Mouse (Mus musculus): Measurements from ENCODE around the gene Sox4.

The Sox4 gene

DNA sequence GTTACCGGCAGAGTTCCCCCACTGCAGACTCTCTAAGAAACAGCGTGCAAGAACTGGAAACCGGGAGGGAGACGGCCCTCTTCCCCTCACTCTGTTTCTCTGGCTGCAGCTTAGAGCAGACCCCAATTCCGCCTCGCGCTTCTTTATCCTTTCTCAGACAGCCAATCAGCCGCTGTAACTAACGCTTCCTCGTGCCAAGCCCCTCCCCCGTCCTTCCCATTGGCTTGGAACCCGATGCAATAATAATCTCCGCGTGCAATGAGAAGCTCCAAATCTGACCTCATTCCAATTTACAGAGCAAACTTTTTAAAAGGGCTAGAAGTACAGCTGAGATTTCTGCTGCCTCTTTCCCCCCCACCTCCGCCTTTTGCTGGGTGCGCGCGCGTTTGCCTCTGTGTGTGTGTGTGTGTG lies at the start of gene Sox4:
Sox4 (minus strand) TSS at position 133 of the 411 bp plus-strand sequence.
- in situ Hi-C loops (cut with MseI, MboI) = loop anchor here (25.0 kb wide), 2 partner anchors 659 to 884 kb away; no protein-coding TSS in a partner anchor

DNA sequence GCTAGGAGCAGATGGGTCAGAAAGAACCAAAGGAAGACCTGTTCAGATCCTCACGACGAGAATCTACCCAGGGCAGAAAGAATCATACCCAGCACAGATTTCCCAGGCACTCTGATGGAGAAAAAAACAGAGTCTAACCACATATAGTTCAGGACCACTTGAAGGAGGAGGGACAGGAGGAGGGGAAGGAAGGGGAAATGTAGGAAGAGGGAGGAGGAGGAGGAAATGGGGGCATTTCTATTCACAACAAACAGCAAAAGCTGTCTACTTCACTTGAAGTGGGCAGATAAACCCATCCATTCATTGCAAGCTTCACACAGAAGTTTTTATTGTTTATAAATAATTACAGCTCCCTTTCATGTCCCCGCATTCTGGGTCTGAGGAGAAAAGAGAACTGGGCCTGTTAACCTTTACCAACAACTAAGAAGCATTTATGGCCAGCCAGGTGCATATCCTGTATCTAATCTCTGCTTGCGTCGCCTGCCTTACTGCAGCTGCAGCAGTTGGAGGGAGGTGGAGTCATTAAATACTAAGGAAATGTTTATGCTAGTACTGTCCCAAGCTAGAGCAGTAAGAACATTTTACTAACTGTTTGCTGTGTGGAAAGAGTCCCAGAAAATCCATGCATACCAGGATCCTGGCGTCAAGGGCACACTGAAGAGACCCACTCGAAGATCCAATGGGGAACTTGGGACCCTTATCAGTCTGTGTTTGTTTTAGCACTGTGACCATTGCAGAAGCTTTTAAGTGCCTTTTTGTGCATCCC lies 38.6 kb upstream of the Sox4 start:
- in situ Hi-C loops (cut with MseI, MboI) = no loop called here

DNA sequence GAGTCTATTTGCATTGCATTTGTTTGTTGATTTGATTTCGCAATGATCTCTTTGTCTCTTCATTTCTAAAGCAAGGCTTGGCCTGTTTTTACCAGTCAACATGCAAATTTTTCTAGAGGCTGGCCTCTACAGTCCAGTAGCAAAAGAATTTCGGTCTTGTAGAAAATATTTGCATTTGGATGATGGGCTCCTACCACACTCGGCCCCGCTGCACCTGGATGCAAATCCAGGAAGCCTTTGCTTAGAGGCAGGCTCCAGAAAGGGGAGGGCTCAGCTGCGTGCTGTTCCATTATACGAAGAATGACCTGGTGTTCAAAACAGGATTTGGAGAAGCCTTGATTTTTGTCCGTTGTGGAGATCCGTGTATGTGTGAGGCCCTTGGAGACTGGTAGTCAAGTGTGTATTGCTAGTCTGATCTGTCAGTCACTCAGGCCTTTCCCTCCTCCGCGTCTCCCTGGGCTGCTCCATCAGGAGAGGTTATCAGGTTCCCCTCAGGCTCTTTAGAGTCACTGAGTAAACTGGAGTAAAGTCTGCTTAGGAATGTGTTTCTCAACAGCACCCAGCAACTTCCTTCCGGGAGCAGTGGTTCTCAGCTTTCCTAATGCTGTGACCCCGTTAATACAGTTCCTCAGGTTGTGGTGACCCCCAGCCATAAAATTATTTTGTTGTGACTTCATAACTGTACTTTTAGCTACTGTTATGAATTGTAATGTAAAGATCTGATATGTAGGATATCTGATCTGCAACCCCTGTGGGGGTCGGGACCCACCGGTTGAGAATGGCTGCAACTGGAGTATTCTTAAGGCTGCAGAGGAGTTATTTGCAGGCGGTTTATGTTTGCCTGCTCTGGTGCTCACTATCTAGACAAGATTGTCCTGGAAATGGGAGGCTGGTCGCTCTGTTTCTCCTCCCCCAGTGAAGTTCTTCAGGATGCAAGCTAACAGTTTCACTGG lies 35.5 kb upstream of the Sox4 start:
- in situ Hi-C loops (cut with MseI, MboI) = no loop called here

DNA sequence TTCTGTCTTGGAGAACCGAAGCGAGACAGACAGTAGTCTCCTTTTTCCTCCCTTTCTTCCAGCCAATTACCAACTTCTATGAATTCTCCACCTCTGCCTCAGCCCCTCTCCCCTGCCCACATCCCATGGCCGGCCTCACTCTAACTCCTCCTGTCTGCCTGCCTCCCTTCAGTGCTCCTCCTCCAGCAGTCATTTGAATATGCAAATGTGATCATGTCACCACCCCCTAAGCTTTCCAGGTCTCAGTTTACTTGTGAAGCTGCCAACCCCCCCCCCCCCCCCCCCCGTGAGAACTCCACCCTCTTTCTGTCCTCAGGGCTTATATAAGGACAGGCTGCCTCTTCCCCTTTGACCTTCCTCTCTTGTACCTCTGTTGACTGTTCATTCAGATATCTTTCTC lies 27.2 kb upstream of the Sox4 start:
- in situ Hi-C loops (cut with MseI, MboI) = no loop called here

DNA sequence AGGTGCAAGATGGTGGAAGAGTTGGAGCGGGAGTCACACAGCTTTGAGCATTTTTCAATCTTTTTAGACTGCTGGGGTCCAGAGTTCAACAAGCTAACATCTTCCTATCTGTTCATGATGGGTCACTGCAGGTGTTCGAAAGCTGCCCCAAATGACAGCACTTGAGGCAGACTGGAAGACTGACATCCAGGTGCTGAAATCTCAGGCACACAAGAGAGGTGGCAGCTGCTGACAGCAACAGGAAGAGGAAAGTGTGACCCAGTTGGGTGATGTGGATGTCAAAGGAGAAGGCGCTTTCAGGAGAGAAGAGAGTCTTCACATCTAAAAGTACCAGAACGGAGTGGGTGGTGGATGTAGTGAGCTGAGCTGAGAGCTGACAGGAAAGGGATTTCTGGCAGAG lies 21.5 kb upstream of the Sox4 start:
- in situ Hi-C loops (cut with MseI, MboI) = no loop called here

DNA sequence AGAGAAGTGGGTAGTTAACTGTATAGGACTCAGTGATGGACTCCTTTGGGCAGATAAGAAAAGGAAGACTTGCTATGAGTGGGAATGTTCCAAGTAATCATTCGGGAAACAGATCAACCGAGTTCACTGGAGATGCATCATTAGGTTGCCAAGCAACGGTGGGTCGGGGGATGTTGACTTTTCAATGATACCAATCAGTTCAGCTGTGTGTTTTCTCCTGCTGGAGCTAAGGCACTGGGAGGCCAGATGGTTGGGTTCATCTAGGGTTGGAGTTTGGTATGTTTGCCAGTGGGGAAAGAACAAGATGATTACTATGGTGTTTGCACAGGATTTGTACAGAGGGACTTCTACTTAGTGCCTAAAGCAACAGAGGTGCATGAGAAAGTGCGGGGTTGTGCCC lies 21.1 kb upstream of the Sox4 start:
- in situ Hi-C loops (cut with MseI, MboI) = loop anchor here (25.0 kb wide), 2 partner anchors 638 to 863 kb away; no protein-coding TSS in a partner anchor

DNA sequence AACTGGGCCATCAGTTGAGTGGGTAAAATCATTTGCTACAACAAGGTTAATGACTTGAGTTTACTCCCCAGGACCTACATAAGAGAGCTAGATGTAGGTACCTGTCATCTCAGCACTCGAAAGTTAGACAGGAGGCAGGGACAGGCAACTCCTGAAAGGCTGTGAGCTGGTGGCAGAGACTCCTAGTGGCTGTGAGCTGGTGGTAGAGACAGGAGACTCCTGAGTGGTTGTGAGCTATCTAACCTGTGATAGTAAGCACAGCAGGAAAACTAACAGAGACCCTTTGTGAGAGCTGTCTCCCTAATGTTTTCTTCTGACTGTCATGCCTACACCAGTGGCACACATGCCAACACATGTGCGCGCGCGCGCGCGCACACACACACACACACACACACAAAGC lies 7.4 kb upstream of the Sox4 start:
- in situ Hi-C loops (cut with MseI, MboI) = loop anchor here (25.0 kb wide), 2 partner anchors 651 to 876 kb away; no protein-coding TSS in a partner anchor

DNA sequence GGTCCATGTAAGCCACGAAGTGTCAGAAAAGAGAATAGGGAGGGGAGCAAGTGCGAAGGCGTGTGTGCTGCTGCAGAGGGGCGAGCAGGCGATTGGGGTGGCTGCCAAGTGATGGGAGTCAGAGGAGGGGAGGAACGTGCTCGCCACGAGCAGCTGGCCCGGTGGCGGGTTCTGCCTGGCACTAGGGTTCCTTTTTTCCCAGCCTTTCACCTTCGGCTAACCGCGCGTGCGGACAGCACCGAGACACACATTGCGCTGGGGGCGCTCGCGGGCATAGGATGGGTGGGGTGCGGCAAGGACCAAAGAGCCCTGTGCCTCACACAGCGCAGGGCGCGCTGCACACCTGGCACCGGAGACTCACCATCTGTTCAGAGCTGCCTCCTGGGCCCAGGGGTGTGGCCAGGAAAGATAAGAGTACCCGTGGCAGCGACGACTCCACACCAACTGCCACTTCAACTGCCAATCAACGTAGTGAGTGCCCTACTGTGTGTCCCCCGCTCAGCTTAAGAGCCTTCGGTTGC lies 6.0 kb upstream of the Sox4 start:
- in situ Hi-C loops (cut with MseI, MboI) = loop anchor here (25.0 kb wide), 2 partner anchors 653 to 878 kb away; no protein-coding TSS in a partner anchor

DNA sequence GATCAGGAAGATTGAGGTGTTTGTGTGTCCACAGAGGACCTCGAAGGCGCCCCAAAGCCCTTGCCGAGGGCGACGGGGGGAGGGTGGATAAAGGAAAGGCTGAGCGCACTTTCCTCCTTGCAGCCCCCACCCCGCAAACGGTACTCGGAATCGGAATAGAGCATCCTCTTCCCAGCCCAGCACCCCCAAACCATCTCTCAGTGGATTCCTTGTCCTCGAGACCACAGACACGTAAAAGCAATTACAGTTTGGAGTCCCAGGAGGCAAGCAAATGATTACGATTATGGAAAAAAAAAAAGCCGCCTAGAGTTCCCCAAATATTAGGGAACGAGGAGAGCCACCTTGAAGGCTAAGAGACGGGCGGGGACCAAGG lies 5.5 kb upstream of the Sox4 start:
- in situ Hi-C loops (cut with MseI, MboI) = loop anchor here (25.0 kb wide), 2 partner anchors 653 to 878 kb away; no protein-coding TSS in a partner anchor

DNA sequence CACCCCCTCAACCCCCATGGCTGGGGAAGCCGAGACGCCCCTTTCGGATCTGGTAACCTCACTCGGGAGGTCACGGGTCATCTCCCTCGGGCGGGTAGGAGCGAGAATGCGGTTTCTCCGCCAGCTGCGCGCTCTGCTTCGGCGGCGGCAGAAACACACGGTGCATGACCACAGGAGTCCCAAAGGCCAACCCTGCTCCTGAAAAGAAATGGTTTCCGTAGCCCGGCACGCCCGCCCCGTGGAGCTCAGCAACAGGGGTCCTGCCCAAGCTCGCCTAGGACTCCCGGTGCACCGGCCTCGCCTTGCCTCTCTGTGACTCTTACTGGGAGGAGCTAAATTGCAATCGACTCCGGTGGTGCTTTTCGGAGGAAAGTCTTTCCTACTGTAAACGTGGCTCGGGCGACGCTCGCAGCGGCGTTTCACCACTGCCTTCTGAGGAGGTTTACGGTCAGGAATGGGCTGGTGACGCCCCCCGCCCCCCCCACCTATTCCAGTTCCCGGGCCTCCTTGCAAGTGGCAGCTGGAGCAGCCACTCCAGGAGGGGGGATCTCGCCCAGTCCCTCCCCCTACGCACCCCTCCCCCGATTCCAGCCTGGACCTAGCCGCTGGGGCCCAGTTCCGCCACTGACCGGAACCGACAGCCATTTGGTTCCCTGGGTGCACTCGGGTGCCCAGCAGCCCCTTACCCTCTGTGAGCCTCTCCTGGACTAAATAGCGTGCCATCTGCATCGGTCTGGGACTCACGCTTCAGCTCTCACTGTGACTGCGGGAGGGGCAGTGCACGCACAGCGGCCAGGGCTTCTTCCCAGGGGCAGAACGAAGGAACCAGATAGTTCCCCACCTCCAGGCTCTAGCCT lies 4.9 kb upstream of the Sox4 start:
- in situ Hi-C loops (cut with MseI, MboI) = loop anchor here (25.0 kb wide), 2 partner anchors 654 to 879 kb away; no protein-coding TSS in a partner anchor

DNA sequence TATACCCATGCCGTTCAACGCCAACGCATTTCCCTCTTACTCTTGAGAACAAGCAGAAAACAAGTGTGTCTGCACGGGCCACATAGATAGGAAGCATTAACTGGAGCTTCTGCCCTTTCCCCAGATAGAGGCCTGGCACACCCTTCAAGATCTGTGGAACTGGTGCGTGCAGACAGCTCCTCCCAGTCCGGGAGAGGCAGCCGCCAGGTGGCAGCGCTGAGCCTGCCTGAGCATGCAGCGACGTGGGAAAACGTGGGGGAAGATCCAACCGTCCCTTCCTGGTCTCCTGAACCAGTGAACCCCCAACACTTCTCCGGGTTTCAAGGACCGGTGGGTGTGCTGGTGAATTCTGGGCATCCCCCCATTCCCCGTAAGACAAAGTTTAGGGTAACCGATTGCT lies 4.3 kb upstream of the Sox4 start:
- in situ Hi-C loops (cut with MseI, MboI) = loop anchor here (25.0 kb wide), 2 partner anchors 655 to 880 kb away; no protein-coding TSS in a partner anchor

DNA sequence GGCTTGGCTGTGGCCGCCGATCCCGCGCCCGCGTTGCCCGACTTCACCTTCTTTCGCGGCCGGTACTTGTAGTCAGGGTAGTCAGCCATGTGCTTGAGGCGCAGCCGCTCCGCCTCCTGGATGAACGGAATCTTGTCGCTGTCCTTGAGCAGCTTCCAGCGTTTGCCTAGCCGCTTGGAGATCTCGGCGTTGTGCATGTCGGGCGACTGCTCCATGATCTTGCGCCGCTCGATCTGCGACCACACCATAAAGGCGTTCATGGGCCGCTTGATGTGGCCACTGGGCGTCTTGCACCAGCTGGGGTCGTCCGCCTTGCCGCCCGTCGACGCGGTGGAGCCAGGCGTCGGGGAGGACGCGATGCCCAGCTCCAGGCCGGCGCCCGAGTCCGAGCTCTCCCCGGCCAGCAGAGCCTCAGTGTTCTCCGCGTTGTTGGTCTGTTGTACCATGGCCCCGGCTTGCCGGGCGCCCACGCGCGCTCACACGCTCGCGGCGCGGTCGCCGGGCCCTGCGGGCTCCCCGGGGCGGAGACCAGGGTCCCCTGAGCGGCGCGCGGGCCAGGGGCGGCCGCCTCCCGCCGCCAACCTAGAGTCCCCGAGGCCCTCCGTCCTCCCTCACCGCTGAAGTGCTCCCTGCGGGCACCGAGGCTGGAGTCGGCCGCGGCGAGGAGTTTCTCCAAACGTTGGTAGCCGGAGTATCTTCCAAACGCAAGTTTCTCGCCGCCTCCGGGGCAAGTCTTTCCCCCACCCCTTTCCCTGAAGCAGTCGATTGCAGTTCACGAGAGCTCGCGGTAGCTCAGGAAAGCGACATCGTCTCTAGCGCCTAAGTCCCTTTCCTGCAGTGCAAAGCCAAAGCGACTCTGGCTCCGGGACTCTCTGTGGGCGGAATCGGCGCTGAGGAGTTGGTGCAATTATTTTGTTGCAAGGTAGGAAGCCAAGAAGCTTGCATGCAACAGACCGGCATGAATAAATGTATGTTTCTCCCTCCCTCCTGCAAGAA lies 639 bp downstream of the Sox4 start:
- in situ Hi-C loops (cut with MseI, MboI) = loop anchor here (25.0 kb wide), 2 partner anchors 659 to 884 kb away; no protein-coding TSS in a partner anchor

DNA sequence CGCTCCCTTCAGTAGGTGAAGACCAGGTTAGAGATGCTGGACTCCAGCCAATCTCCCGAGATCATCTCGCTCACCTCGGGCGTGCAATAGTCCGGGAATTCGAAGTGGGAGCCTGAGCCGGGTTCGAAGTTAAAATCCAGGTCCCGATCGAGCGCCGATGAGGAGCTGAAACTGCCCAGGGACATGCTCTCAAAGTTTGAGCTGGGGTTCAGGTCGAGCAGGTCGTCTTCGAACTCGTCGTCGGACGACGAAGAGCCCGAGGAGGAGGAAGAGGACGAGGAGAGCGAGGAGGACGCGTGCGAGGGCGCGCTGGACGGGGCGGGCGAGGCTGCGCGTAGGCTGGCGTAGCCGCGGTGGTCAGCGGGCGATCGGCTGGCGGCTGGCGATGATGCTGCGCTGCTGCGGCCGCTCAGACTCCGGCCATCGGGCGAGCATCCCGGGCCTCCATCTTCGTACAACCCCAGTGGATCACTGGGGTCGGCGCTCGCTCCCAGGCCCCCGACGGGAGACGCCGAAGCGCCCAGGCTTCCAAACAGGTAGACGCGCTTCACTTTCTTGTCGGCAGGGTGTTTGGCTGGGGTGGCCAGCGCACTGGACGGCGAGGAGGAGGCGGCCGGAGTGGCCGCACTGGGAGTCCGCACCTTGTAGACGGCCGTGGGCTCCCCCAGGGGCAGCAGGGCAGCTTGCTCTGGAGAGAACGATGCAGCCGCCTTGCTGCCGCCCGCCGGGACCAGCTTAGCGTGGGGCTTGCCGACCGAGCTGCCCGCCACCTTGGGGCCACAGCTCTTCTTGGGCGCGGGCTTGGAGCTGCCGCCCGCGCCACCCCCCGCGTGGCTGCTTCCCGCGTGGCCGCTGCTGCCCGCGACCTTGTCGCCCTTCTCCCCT lies 1.6 kb downstream of the Sox4 start:
- in situ Hi-C loops (cut with MseI, MboI) = loop anchor here (25.0 kb wide), 2 partner anchors 660 to 885 kb away; no protein-coding TSS in a partner anchor

DNA sequence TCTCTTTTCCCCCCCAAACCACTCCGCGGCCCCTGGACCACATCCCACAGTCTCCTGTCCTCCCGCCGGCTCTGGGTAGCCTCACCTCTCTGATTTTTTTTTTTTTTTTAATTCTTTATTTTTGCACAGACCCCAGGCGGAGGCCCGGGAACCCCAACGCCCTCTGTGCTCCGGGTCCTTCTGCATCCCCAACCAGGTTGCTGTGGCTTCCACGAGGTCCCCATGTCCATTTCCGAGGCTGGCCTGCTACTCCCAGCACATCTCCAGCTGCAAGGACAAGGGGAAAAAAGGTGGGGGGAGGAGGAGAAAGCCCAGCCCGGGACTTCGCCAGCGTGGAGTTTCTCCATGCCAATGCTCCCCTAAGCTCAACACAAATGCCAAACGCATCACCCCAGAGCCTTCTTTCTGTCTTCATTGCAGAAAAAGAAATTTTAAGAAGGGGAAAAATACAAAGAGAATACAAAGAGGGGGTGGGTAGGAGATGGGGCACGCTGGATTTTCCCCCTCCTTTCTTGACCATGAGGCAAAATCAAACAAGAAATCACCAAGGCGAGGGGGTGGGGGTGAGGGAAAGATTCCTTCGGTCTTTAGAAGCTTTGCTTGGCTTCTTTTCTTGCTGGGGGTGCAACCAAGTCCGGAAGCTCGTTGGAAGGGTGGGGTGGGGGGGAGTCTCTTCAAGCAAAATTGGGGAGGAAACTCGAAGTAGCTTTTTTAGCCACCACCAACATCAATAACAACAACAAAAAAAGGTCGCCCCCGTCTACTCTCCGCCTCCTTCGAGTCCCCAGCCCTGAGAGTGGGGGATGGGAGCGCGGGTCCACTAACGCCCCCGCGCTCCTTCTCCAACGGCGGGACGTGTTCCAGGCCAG lies 2.7 kb downstream of the Sox4 start:
- in situ Hi-C loops (cut with MseI, MboI) = loop anchor here (25.0 kb wide), 2 partner anchors 661 to 886 kb away; no protein-coding TSS in a partner anchor

DNA sequence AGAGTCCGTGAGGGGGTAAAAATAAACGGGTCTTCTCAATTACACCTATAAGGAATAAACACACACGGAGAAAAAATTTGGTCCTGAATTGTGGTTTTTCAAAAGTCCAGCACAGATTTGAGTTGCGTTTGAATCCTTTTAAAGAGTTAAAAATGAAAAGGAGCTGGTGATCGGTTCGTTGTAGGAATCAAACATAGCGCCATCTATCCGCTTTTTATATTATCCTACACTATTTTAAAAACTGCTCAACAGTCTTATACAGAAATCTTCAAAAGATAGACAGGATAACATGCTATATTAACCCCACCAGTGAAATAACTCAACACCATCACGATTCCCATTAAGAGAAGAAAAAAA lies 3.3 kb downstream of the Sox4 start:
- in situ Hi-C loops (cut with MseI, MboI) = loop anchor here (25.0 kb wide), 2 partner anchors 662 to 887 kb away; no protein-coding TSS in a partner anchor

DNA sequence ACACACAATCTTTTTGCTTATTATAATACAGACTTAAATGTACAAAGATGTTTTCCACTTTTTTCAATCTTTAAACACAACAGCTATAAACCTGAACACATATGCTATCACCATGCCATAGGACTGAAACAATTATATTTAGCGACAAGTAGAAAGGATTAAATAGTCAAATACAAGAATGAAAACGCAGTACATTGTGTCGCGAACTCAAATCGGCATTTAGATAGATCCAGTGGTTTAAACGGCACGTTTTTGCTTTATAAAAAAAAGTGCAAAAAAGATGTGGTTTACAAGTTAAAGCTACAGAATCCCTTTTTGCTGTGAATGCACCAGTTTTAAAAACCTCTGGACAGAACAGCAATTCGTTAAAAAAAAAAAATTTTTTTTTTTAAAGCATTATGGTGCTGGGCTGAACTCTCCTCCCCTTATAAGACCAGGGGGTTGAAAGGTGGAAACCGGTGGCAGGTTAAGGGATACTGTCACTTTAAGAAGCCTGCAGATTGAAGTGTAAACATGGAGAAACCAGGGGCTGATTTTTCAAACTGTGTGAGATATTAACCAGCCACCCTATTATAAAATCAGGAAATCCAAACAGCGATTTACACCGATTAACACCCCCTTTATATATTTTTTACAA lies 4.1 kb downstream of the Sox4 start:
- in situ Hi-C loops (cut with MseI, MboI) = no loop called here

DNA sequence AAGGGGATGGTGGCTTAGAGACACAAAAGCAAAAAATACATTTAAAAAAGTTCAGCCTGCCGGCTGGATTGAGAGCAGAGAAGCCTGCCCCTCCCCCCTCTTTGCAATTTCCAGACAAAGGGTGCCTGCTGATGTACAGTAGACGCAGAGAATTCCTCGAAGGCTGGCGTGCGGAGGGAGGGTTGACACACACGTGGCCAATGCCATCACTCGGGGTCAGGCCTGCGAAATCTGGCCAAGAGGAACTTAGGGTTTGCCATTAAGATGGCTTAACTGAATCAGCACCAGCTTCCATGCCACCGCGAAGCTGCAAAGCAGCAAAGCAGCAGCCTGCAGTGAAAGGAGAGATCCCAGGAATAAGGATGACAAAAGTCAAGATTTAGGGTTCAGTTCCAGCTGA lies 5.0 kb downstream of the Sox4 start:
- in situ Hi-C loops (cut with MseI, MboI) = no loop called here

Measured in mouse trophoblast stem cell (cell line).